Mouse (Mus musculus) stomach, embryonic 14.5 days (tissue): ENCODE data around the gene Wnk2. TPM values are rescaled to one million over a fixed set of nuclear protein-coding genes. Genes with fewer than 3 reads are reported as not detected.

Source experiments
- ATAC-seq: fragments of 200-750 bp; cut with Nextera tagmentation; 2 replicates; pipeline ENCODE4 v1.8.0; 2017; ENCODE audit warnings: low read depth, moderate TSS enrichment; ENCODE audit not compliant: insufficient number of reproducible peaks, insufficient read depth, low FRiP score
- H3K27ac ChIP-seq: fragments of 300-500 bp; sonication (generic); 2 replicates; pipeline ENCODE4 v1.5.1; 2014; ENCODE audit warnings: mild to moderate bottlenecking, low read length, moderate library complexity, mixed read lengths
- H3K27me3 ChIP-seq: fragments of 300-500 bp; sonication (generic); 2 replicates; pipeline ENCODE4 v1.6.1; 2014; ENCODE audit warnings: low read length, control low read depth, mixed read lengths; ENCODE audit not compliant: control insufficient read depth, insufficient read depth
- H3K36me3 ChIP-seq: fragments of 300-500 bp; sonication (generic); 2 replicates; pipeline ENCODE4 v1.6.1; 2014; ENCODE audit warnings: mild to moderate bottlenecking, control low read depth, low read length, moderate library complexity, mixed read lengths; ENCODE audit not compliant: control insufficient read depth, insufficient read depth
- H3K4me1 ChIP-seq: fragments of 300-500 bp; sonication (generic); 2 replicates; pipeline ENCODE4 v1.6.1; 2014; ENCODE audit warnings: low read length, control low read depth, mixed read lengths; ENCODE audit not compliant: control insufficient read depth, insufficient read depth
- H3K4me2 ChIP-seq: fragments of 300-500 bp; sonication (generic); replicated peaks from 2 replicates; pipeline ENCODE4 v1.6.1; 2014; ENCODE audit warnings: low read depth, low read length, control low read depth
- H3K4me3 ChIP-seq: fragments of 300-500 bp; sonication (generic); 2 replicates; pipeline ENCODE4 v1.5.1; 2014; ENCODE audit warnings: low read depth, low read length, control low read depth
- H3K9ac ChIP-seq: fragments of 300-500 bp; sonication (generic); replicated peaks from 2 replicates; pipeline ENCODE4 v1.6.1; 2014; ENCODE audit warnings: low read depth, mild to moderate bottlenecking, control low read depth, low read length, moderate library complexity, mixed read lengths
- H3K9me3 ChIP-seq: fragments of 300-500 bp; sonication (generic); 2 replicates; pipeline ENCODE4 v1.6.1; 2016; ENCODE audit warnings: low read depth, low read length, control low read depth; ENCODE audit not compliant: control insufficient read depth
- WGBS: fragments of 180-500 bp; shearing (Covaris S2); extraction: QIAGEN DNeasy Blood & Tissue Kit; methylation state at CpG from one replicate; pipeline ENCODE4 v1.1.7; 2014; 5-methylcytosine and 5-hydroxymethylcytosine counted together
- polyA plus RNA-seq: library from polyadenylated mRNA; unstranded; fragments of >200 nt; fragmentation: Nextera tagmentation; extraction: Ambion mirVana; gene quantifications from 2 replicates; pipeline ENCODE4 v1.2.1, GENCODE M21; 2014

Gene Wnk2
- polyA plus RNA-seq, 1 experiment from 2014 or later: 4.4 TPM

- H3K4me3 ChIP-seq: no peak overlapping the region
- peak overlapping the region; percentile 18; the same call in 1 of the 2 replicates for H3K9ac ChIP-seq
- no peaks in the 10 kb centered on the region for H3K27me3 ChIP-seq
- WGBS: 73% methylated on average over 7 of the region's 7 CpGs
- no peaks in the 10 kb centered on the region for H3K9me3 ChIP-seq
- no peak for ATAC-seq
- peaks cover 3% of the 10 kb centered on the region; the same call in 1 of the 2 replicates for H3K36me3 ChIP-seq
- H3K4me2 ChIP-seq: no peak overlapping the region
- H3K27ac ChIP-seq: no peak overlapping the region
- H3K4me1 ChIP-seq: peaks cover 23% of the 10 kb centered on the region
Observed at GRCm38 (mm10) chr13:49190876-49191672, 43.3 kb upstream of the Wnk2 start.

- Histone ChIP-seq H3K27ac (no peak overlapping the region), H3K9ac (no peak overlapping the region)
- ATAC-seq: no peak
Observed at GRCm38 (mm10) chr13:49189970-49190870, 42.4 kb upstream of the Wnk2 start.

GRCm38 (mm10) chr13:49188966-49189360 is 41.1 kb upstream of the Wnk2 start:
- H3K27me3 ChIP-seq: no peaks in the 10 kb centered on the region
- no peak overlapping the region for H3K9ac ChIP-seq
- no peak overlapping the region for H3K27ac ChIP-seq
- no peaks in the 10 kb centered on the region for H3K36me3 ChIP-seq
- no peak for ATAC-seq
- no peak overlapping the region for H3K4me3 ChIP-seq
- H3K4me1 ChIP-seq: peaks cover 23% of the 10 kb centered on the region
- no peak overlapping the region for H3K4me2 ChIP-seq
- no peaks in the 10 kb centered on the region for H3K9me3 ChIP-seq
- 71% methylated on average over 2 of the region's 2 CpGs for WGBS

More at GRCm38 (mm10) chr13:49189970-49190870, 42.4 kb upstream of the Wnk2 start:
- 69% methylated on average over 12 of the region's 12 CpGs for WGBS
- Histone ChIP-seq H3K4me2 (no peak overlapping the region), H3K4me3 (no peak overlapping the region), H3K9me3 (no peaks in the 10 kb centered on the region), H3K36me3 (peaks cover 2% of the 10 kb centered on the region; the same call in 1 of the 2 replicates), H3K4me1 (peaks cover 23% of the 10 kb centered on the region), H3K27me3 (no peaks in the 10 kb centered on the region)

GRCm38 (mm10) chr13:49188219-49188965 is 40.6 kb upstream of the Wnk2 start:
- ATAC-seq: no peak
- Histone ChIP-seq H3K27ac (no peak overlapping the region), H3K4me2 (peak overlapping the region; percentile 99), H3K4me1 (peaks cover 26% of the 10 kb centered on the region), H3K9ac (no peak overlapping the region), H3K4me3 (peak overlapping the region; percentile 83), H3K9me3 (no peaks in the 10 kb centered on the region), H3K27me3 (no peaks in the 10 kb centered on the region), H3K36me3 (no peaks in the 10 kb centered on the region)
- WGBS: 26% methylated on average over 15 of the region's 15 CpGs

GRCm38 (mm10) chr13:49187288-49188218 is 39.7 kb upstream of the Wnk2 start, which contains the start of gene Ninj1:
Gene Ninj1, plus strand, starts transcription at chr13:49187485.
- H3K4me2 ChIP-seq: peak within 1 kb of the TSS; percentile 99
- H3K4me1 ChIP-seq: peaks cover 28% of the 10 kb centered on the region
- no peaks in the 10 kb centered on the region for H3K36me3 ChIP-seq
- H3K9ac ChIP-seq: peak within 1 kb of the TSS; percentile 60
- H3K27me3 ChIP-seq: no peaks in the 10 kb centered on the region
- WGBS: 1% methylated on average over 70 of the region's 87 CpGs
- H3K27ac ChIP-seq: peak within 1 kb of the TSS; percentile 58; the same call in 1 of the 2 replicates
- no peaks in the 10 kb centered on the region for H3K9me3 ChIP-seq
- peak within 1 kb of the TSS; percentile 83 for H3K4me3 ChIP-seq
- ATAC-seq: peak; percentile 90

- WGBS: 21% methylated on average over 11 of the region's 11 CpGs
- Histone ChIP-seq H3K4me1 (peaks cover 26% of the 10 kb centered on the region), H3K9me3 (no peaks in the 10 kb centered on the region)
Observed at GRCm38 (mm10) chr13:49186798-49187287, 39.0 kb upstream of the Wnk2 start.

GRCm38 (mm10) chr13:49183646-49184045 is 35.8 kb upstream of the Wnk2 start:
- WGBS: 44% methylated on average over 5 of the region's 5 CpGs
- Histone ChIP-seq H3K9ac (no peak overlapping the region), H3K4me1 (peaks cover 13% of the 10 kb centered on the region), H3K9me3 (no peaks in the 10 kb centered on the region), H3K4me2 (no peak overlapping the region), H3K4me3 (no peak overlapping the region), H3K27ac (no peak overlapping the region), H3K27me3 (no peaks in the 10 kb centered on the region), H3K36me3 (no peaks in the 10 kb centered on the region)
- no peak for ATAC-seq

More at GRCm38 (mm10) chr13:49186798-49187287, 39.0 kb upstream of the Wnk2 start:
- Histone ChIP-seq H3K36me3 (no peaks in the 10 kb centered on the region), H3K4me2 (peak overlapping the region; percentile 99), H3K27ac (0 out of 2 replicates have a peak overlapping the region, but pooled peaks have one; percentile 48), H3K27me3 (no peaks in the 10 kb centered on the region), H3K4me3 (0 out of 2 replicates have a peak overlapping the region, but pooled peaks have one; percentile 83), H3K9ac (peak overlapping the region; percentile 60)
- peak; percentile 19 for ATAC-seq
